Mouse (Mus musculus): ENCODE results near the gene Tssc4. TPM values are rescaled to one million over a fixed set of nuclear protein-coding genes. Genes with fewer than 3 reads are reported as not detected.
A peak's percentile ranks its signal among the peaks of the same experiment; 100 is the strongest.

The Tssc4 gene
- total and polyA plus RNA-seq, 2 experiments from 2014 or later: 34.0 to 71.7 TPM

DNA sequence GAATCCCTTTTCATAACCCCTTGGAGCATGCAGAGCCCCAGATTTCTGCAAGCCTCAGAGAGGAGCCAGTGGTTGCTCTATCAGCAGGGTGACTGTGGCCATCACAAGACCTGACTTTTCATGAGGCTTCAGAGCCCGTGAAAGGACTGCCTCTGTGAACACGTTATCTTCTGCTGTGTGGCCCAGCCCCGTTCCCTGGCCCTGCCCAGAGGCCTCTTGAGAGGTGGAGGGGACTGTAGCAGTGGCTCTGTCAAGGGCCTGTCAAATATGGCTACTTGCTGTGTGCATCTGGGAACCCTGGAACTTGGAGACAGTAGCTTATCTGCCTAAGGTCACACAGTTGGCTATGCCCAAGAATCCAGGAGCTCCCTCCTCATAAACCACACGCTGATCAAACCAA lies 42.7 kb downstream of the Tssc4 start:
- 19% methylated on average over 4 of the region's 4 CpGs for WGBS
- TF ChIP-seq CTCF (IDR thresholded peaks at IDR 0.05; ENCODE audit: low read depth) (no peak), EP300 (IDR thresholded peaks at IDR 0.05; ENCODE audit: low read depth) (peak; percentile 36)
- ATAC-seq (ENCODE audit: insufficient read depth, low read depth) (peak; percentile 68), DNase-seq (ENCODE audit: low spot score) (peak; percentile 79)
- peak overlapping the region; percentile 96 for H3K27ac ChIP-seq (ENCODE audit: low read depth)
- H3K9ac ChIP-seq (replicated peaks; ENCODE audit: low read depth, low read length): 0 out of 2 replicates have a peak overlapping the region, but pooled peaks have one; percentile 9
- H3K36me3 ChIP-seq (replicated peaks; ENCODE audit: control insufficient read depth, insufficient read depth, low read length): no peaks in the 10 kb centered on the region
- H3K4me2 ChIP-seq (ENCODE audit: low read depth, low read length): peak overlapping the region; percentile 27
- H3K27me3 ChIP-seq (ENCODE audit: control insufficient read depth, insufficient read depth, low read length): 0 out of 2 replicates have a peak, but pooled peaks cover 4% of the 10 kb centered on the region
- H3K4me3 ChIP-seq (ENCODE audit: low read depth, low read length): no peak overlapping the region
- H3K9me3 ChIP-seq (replicated peaks; ENCODE audit: control insufficient read depth, low read length): peaks cover 3% of the 10 kb centered on the region; the same call in 1 of the 2 replicates
- H3K4me1 ChIP-seq (ENCODE audit: control insufficient read depth, insufficient read depth): peaks cover 50% of the 10 kb centered on the region

DNA sequence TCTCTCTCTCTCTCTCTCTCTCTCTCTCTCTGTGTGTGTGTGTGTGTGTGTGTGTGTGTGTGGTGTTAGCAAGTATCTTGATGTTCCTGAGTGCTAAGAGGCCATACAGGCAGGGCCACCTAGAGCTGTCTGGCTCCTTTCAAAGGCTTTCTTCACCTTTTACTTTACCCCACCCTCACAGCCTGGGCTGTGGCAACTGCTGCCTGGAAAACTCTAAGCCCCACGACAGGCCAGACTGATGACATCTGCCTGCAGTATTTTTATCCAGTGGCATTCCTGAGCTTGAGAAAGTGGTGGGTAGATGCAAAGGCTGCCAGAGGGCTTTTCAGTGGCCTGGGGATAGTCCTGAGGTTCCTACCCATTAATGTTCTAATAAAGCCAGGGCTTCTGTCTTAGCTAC lies 43.3 kb downstream of the Tssc4 start:
- DNase-seq (ENCODE audit: low spot score) (peak; percentile 90), ATAC-seq (ENCODE audit: insufficient read depth, low read depth) (peak; percentile 87)
- H3K4me3 ChIP-seq (ENCODE audit: low read depth, low read length): no peak overlapping the region
- peaks cover 3% of the 10 kb centered on the region; the same call in 1 of the 2 replicates for H3K9me3 ChIP-seq (replicated peaks; ENCODE audit: control insufficient read depth, low read length)
- TF ChIP-seq EP300 (IDR thresholded peaks at IDR 0.05; ENCODE audit: low read depth): no peak; the same call in 1 of the 2 replicates
- no peak for TF ChIP-seq CTCF (IDR thresholded peaks at IDR 0.05; ENCODE audit: low read depth)
- peak overlapping the region; percentile 96 for H3K27ac ChIP-seq (ENCODE audit: low read depth)
- peak overlapping the region; percentile 27; the same call in 1 of the 2 replicates for H3K4me2 ChIP-seq (ENCODE audit: low read depth, low read length)
- peaks cover 50% of the 10 kb centered on the region for H3K4me1 ChIP-seq (ENCODE audit: control insufficient read depth, insufficient read depth)
- H3K36me3 ChIP-seq (replicated peaks; ENCODE audit: control insufficient read depth, insufficient read depth, low read length): no peaks in the 10 kb centered on the region
- H3K27me3 ChIP-seq (ENCODE audit: control insufficient read depth, insufficient read depth, low read length): no peaks in the 10 kb centered on the region
- no peak overlapping the region for H3K9ac ChIP-seq (replicated peaks; ENCODE audit: low read depth, low read length)
- 10% methylated on average over 1 of the region's 1 CpGs for WGBS

DNA sequence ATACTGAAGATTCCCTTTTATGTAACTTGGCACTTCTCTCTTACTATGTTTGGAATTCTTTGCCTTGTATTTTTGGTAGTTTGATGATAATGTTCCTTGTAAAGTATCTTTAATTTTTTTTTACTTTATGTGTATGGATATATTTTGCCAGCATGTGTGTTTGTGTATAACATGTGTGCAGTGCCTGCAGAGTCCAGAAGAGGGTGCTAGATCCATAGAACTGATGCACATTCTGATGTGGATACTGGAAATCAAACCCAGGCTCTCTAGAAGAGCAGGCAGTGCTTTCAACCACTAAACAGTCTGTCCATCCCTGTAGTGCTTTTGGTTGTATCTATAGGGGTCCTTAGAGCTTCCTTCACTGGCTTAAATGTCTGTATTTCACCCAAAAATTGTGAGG lies 45.7 kb downstream of the Tssc4 start:
- H3K4me2 ChIP-seq (ENCODE audit: low read depth, low read length): no peak overlapping the region
- H3K36me3 ChIP-seq (replicated peaks; ENCODE audit: control insufficient read depth, insufficient read depth, low read length): no peaks in the 10 kb centered on the region
- H3K27ac ChIP-seq (ENCODE audit: low read depth): no peak overlapping the region
- no peak overlapping the region for H3K9ac ChIP-seq (replicated peaks; ENCODE audit: low read depth, low read length)
- ATAC-seq (ENCODE audit: insufficient read depth, low read depth) (no peak), DNase-seq (ENCODE audit: low spot score) (no peak)
- H3K4me1 ChIP-seq (ENCODE audit: control insufficient read depth, insufficient read depth): peaks cover 54% of the 10 kb centered on the region
- H3K27me3 ChIP-seq (ENCODE audit: control insufficient read depth, insufficient read depth, low read length): no peaks in the 10 kb centered on the region
- H3K9me3 ChIP-seq (replicated peaks; ENCODE audit: control insufficient read depth, low read length): peaks cover 3% of the 10 kb centered on the region; the same call in 1 of the 2 replicates
- H3K4me3 ChIP-seq (ENCODE audit: low read depth, low read length): no peak overlapping the region
- no peak for TF ChIP-seq CTCF (IDR thresholded peaks at IDR 0.05; ENCODE audit: low read depth)

DNA sequence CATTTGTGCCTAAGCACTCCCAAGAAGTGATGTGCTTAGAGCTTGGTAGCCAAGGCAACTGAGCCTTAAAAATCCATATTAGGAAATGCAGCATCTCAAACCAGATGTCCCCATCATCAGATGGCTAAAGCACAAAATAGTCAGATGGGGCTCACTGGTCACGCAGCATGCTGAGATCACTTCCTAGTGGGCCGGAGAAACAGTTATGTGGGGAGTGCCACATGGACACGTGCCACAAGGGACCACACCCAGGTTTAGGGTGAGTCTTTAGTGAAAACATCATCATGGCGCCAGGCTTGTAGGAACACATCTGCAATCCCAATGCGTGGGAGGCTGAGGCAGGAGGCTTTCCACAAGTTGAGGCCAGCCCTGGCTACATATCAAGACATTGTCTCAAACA lies 47.5 kb downstream of the Tssc4 start:
- ATAC-seq (ENCODE audit: insufficient read depth, low read depth) (no peak), DNase-seq (ENCODE audit: low spot score) (no peak)
- Histone ChIP-seq H3K4me1 (ENCODE audit: control insufficient read depth, insufficient read depth) (peaks cover 54% of the 10 kb centered on the region), H3K27ac (ENCODE audit: low read depth) (no peak overlapping the region), H3K27me3 (ENCODE audit: control insufficient read depth, insufficient read depth, low read length) (no peaks in the 10 kb centered on the region), H3K9me3 (replicated peaks; ENCODE audit: control insufficient read depth, low read length) (peaks cover 3% of the 10 kb centered on the region; the same call in 1 of the 2 replicates), H3K36me3 (replicated peaks; ENCODE audit: control insufficient read depth, insufficient read depth, low read length) (no peaks in the 10 kb centered on the region), H3K4me3 (ENCODE audit: low read depth, low read length) (no peak overlapping the region), H3K9ac (replicated peaks; ENCODE audit: low read depth, low read length) (no peak overlapping the region), H3K4me2 (ENCODE audit: low read depth, low read length) (no peak overlapping the region)
- TF ChIP-seq EP300 (IDR thresholded peaks at IDR 0.05; ENCODE audit: low read depth) (no peak), CTCF (IDR thresholded peaks at IDR 0.05; ENCODE audit: low read depth) (no peak)
- 71% methylated on average over 5 of the region's 5 CpGs for WGBS

DNA sequence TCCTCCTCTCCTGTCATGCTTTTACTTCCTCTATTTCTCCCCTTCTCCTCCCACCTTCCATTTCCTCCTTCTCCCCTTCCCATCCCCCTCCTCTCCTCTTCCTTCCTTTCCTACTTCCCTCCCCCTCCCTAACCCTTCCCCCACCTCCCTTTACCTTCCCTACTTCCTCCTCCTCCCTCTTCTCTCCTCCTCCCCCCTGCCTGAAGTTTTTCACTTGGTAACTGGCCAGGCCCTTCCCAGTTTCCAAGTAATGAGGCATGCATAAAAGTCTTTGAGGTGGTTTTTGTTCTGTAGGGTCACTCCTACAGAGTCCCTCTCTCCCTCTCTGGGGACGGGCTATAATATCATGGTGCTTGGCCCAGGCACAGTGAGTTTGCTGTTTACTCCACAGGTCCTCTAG lies 50.4 kb downstream of the Tssc4 start:
- H3K4me3 ChIP-seq (ENCODE audit: low read depth, low read length): no peak overlapping the region
- DNase-seq (ENCODE audit: low spot score) (no peak), ATAC-seq (ENCODE audit: insufficient read depth, low read depth) (no peak)
- TF ChIP-seq CTCF (IDR thresholded peaks at IDR 0.05; ENCODE audit: low read depth) (no peak), EP300 (IDR thresholded peaks at IDR 0.05; ENCODE audit: low read depth) (no peak)
- H3K9ac ChIP-seq (replicated peaks; ENCODE audit: low read depth, low read length): 0 out of 2 replicates have a peak overlapping the region, but pooled peaks have one; percentile 10
- H3K4me1 ChIP-seq (ENCODE audit: control insufficient read depth, insufficient read depth): peaks cover 66% of the 10 kb centered on the region
- peak overlapping the region; percentile 98 for H3K27ac ChIP-seq (ENCODE audit: low read depth)
- no peak overlapping the region for H3K4me2 ChIP-seq (ENCODE audit: low read depth, low read length)
- H3K36me3 ChIP-seq (replicated peaks; ENCODE audit: control insufficient read depth, insufficient read depth, low read length): no peaks in the 10 kb centered on the region
- H3K27me3 ChIP-seq (ENCODE audit: control insufficient read depth, insufficient read depth, low read length): no peaks in the 10 kb centered on the region
- H3K9me3 ChIP-seq (replicated peaks; ENCODE audit: control insufficient read depth, low read length): peaks cover 2% of the 10 kb centered on the region; the same call in 1 of the 2 replicates
- WGBS: 7% methylated on average over 1 of the region's 1 CpGs

DNA sequence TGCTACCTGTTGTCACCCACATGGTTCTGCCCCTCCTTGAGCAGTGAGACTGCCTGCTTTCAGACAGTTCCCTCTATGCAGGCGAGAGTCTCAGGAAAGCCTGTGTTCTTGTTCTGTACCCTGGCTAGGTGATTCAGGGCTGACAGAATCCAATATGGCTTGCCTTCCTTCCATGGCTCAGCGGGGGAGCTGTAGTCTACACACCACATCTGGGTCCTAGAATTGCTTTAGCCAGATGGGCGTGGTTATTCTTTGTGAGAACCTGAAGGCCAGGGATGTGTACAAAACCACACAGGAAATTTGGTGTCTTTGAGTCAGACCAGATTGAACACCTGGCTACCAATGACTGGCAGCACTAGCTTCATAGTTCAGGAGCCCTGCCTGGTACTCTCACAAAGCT lies 50.8 kb downstream of the Tssc4 start:
- peaks cover 71% of the 10 kb centered on the region for H3K4me1 ChIP-seq (ENCODE audit: control insufficient read depth, insufficient read depth)
- H3K4me2 ChIP-seq (ENCODE audit: low read depth, low read length): no peak overlapping the region
- H3K27me3 ChIP-seq (ENCODE audit: control insufficient read depth, insufficient read depth, low read length): no peaks in the 10 kb centered on the region
- H3K9ac ChIP-seq (replicated peaks; ENCODE audit: low read depth, low read length): 0 out of 2 replicates have a peak overlapping the region, but pooled peaks have one; percentile 10
- DNase-seq (ENCODE audit: low spot score) (no peak), ATAC-seq (ENCODE audit: insufficient read depth, low read depth) (no peak)
- no peaks in the 10 kb centered on the region for H3K36me3 ChIP-seq (replicated peaks; ENCODE audit: control insufficient read depth, insufficient read depth, low read length)
- H3K9me3 ChIP-seq (replicated peaks; ENCODE audit: control insufficient read depth, low read length): no peaks in the 10 kb centered on the region; the same call in 1 of the 2 replicates
- H3K27ac ChIP-seq (ENCODE audit: low read depth): peak overlapping the region; percentile 98
- WGBS: 70% methylated on average over 3 of the region's 3 CpGs
- H3K4me3 ChIP-seq (ENCODE audit: low read depth, low read length): no peak overlapping the region
- TF ChIP-seq CTCF (IDR thresholded peaks at IDR 0.05; ENCODE audit: low read depth) (no peak), EP300 (IDR thresholded peaks at IDR 0.05; ENCODE audit: low read depth) (no peak)

Other genes with a start within 250 kb of the Tssc4 start
- gene Th, start 138.1 kb upstream of the Tssc4 start, total RNA-seq (2014; rRNA removed; ENCODE audit: low replicate concordance): 0.15 TPM in 2 replicates
- gene Th, start 138.1 kb upstream of the Tssc4 start, polyA plus RNA-seq (2015; fragmentation: Nextera tagmentation; extraction: Ambion mirVana): 0.19 and 0.81 TPM in 2 replicates
- gene Ascl2, start 100.0 kb upstream of the Tssc4 start, total RNA-seq (2014; rRNA removed; ENCODE audit: low replicate concordance): not detected in 2 replicates
- not detected in 2 replicates for gene Ascl2, start 100.0 kb upstream of the Tssc4 start, polyA plus RNA-seq (2015; fragmentation: Nextera tagmentation; extraction: Ambion mirVana)
- 0.46 and 0.50 TPM in 2 replicates for gene Tspan32, start 64.2 kb upstream of the Tssc4 start, total RNA-seq (2014; rRNA removed; ENCODE audit: low replicate concordance)
- gene Tspan32, start 64.2 kb upstream of the Tssc4 start, polyA plus RNA-seq (2015; fragmentation: Nextera tagmentation; extraction: Ambion mirVana): 1.1 and 1.7 TPM in 2 replicates
- 1,221 and 1,316 TPM in 2 replicates for gene Cd81, start 16.5 kb upstream of the Tssc4 start, total RNA-seq (2014; rRNA removed; ENCODE audit: low replicate concordance)
- gene Cd81, start 16.5 kb upstream of the Tssc4 start, polyA plus RNA-seq (2015; fragmentation: Nextera tagmentation; extraction: Ambion mirVana): 793 and 811 TPM in 2 replicates
- gene Trpm5, start 25.4 kb downstream of the Tssc4 start, total RNA-seq (2014; rRNA removed; ENCODE audit: low replicate concordance): 0.61 and 2.1 TPM in 2 replicates
- gene Trpm5, start 25.4 kb downstream of the Tssc4 start, polyA plus RNA-seq (2015; fragmentation: Nextera tagmentation; extraction: Ambion mirVana): 0.70 and 1.6 TPM in 2 replicates
- gene Kcnq1, start 37.1 kb downstream of the Tssc4 start, total RNA-seq (2014; rRNA removed; ENCODE audit: low replicate concordance): 73.3 and 75.9 TPM in 2 replicates
- gene Kcnq1, start 37.1 kb downstream of the Tssc4 start, polyA plus RNA-seq (2015; fragmentation: Nextera tagmentation; extraction: Ambion mirVana): 36.4 and 37.2 TPM in 2 replicates

Data from heart, postnatal 0 days (tissue).